Mouse (Mus musculus): Measurements from ENCODE around the gene Zfp637. TPM values are rescaled to one million over a fixed set of nuclear protein-coding genes. Genes with fewer than 3 reads are reported as not detected.
"Not testable (repeated sequence)": the region's sequence is repeated elsewhere in the genome, so short reads cannot be mapped to it uniquely, and the experiment has no call there.

Zfp637 gene
- polyA plus RNA-seq, 1 experiment from 2014 or later = 109 TPM

- no peak for ATAC-seq (replicated peaks; ENCODE audit: low FRiP score, low TSS enrichment, low read depth)
- WGBS = 68% methylated on average over 2 of the region's 2 CpGs
These were observed 10.8 kb downstream of the Zfp637 start for GRCm38 (mm10) chr6:117851747-117852146.

GRCm38 (mm10) chr6:117857990-117858389 is 17.0 kb downstream of the Zfp637 start:
- H3K9ac ChIP-seq (ENCODE audit: low read length) = no peak overlapping the region
- DNase-seq (ENCODE audit: low spot score) (no peak), ATAC-seq (replicated peaks; ENCODE audit: low FRiP score, low TSS enrichment, low read depth) (0 out of 2 replicates have a peak, but pooled peaks have one; percentile 32)
- H3K36me3 ChIP-seq (ENCODE audit: control insufficient read depth, insufficient read depth, low read length) = no peaks in the 10 kb centered on the region
- H3K9me3 ChIP-seq (ENCODE audit: control insufficient read depth, low read length) = no peaks in the 10 kb centered on the region
- no peak overlapping the region for H3K4me2 ChIP-seq (ENCODE audit: low read length)
- no peaks in the 10 kb centered on the region for H3K27me3 ChIP-seq (replicated peaks; ENCODE audit: control insufficient read depth, insufficient read depth, low read length)
- H3K4me3 ChIP-seq (ENCODE audit: low read depth, low read length) = no peak overlapping the region
- 56% methylated on average over 1 of the region's 1 CpGs for WGBS
- H3K4me1 ChIP-seq (replicated peaks; ENCODE audit: control insufficient read depth, insufficient read depth, low read length) = no peaks in the 10 kb centered on the region
- no peak overlapping the region for H3K27ac ChIP-seq (ENCODE audit: low read depth)

More at GRCm38 (mm10) chr6:117851747-117852146, 10.8 kb downstream of the Zfp637 start:
- Histone ChIP-seq H3K4me2 (ENCODE audit: low read length) (no peak overlapping the region), H3K27me3 (replicated peaks; ENCODE audit: control insufficient read depth, insufficient read depth, low read length) (no peaks in the 10 kb centered on the region), H3K9ac (ENCODE audit: low read length) (no peak overlapping the region), H3K36me3 (ENCODE audit: control insufficient read depth, insufficient read depth, low read length) (peaks cover 27% of the 10 kb centered on the region), H3K27ac (ENCODE audit: low read depth) (no peak overlapping the region), H3K4me3 (ENCODE audit: low read depth, low read length) (no peak overlapping the region), H3K4me1 (replicated peaks; ENCODE audit: control insufficient read depth, insufficient read depth, low read length) (no peaks in the 10 kb centered on the region), H3K9me3 (ENCODE audit: control insufficient read depth, low read length) (no peaks in the 10 kb centered on the region)
- no peak for DNase-seq (ENCODE audit: low spot score)

- Histone ChIP-seq H3K27ac (ENCODE audit: low read depth) (no peak within 1 kb of the TSS), H3K4me2 (ENCODE audit: low read length) (peak within 1 kb of the TSS; percentile 88), H3K4me3 (ENCODE audit: low read depth, low read length) (peak within 1 kb of the TSS; percentile 60), H3K27me3 (replicated peaks; ENCODE audit: control insufficient read depth, insufficient read depth, low read length) (no peaks in the 10 kb centered on the region), H3K36me3 (ENCODE audit: control insufficient read depth, insufficient read depth, low read length) (no peaks in the 10 kb centered on the region), H3K9ac (ENCODE audit: low read length) (peak within 1 kb of the TSS; percentile 60), H3K9me3 (ENCODE audit: control insufficient read depth, low read length) (no peaks in the 10 kb centered on the region), H3K4me1 (replicated peaks; ENCODE audit: control insufficient read depth, insufficient read depth, low read length) (no peaks in the 10 kb centered on the region)
- 64% methylated on average over 6 of the region's 6 CpGs for WGBS
- ATAC-seq (replicated peaks; ENCODE audit: low FRiP score, low TSS enrichment, low read depth) (no peak), DNase-seq (ENCODE audit: low spot score) (no peak)
These were observed 20.9 kb downstream of the Zfp637 start, which contains the start of gene Zfp239 for GRCm38 (mm10) chr6:117861848-117862247. TSS of gene Zfp239 (plus strand) at chr6:117862100.

GRCm38 (mm10) chr6:117862465-117862864 is 21.5 kb downstream of the Zfp637 start:
- Histone ChIP-seq H3K27me3 (replicated peaks; ENCODE audit: control insufficient read depth, insufficient read depth, low read length) (no peaks in the 10 kb centered on the region), H3K9ac (ENCODE audit: low read length) (no peak overlapping the region), H3K4me2 (ENCODE audit: low read length) (peak overlapping the region; percentile 88), H3K4me1 (replicated peaks; ENCODE audit: control insufficient read depth, insufficient read depth, low read length) (no peaks in the 10 kb centered on the region), H3K27ac (ENCODE audit: low read depth) (no peak overlapping the region), H3K9me3 (ENCODE audit: control insufficient read depth, low read length) (no peaks in the 10 kb centered on the region), H3K36me3 (ENCODE audit: control insufficient read depth, insufficient read depth, low read length) (no peaks in the 10 kb centered on the region), H3K4me3 (ENCODE audit: low read depth, low read length) (peak overlapping the region; percentile 60)
- DNase-seq (ENCODE audit: low spot score) = no peak
- WGBS = 79% methylated on average over 8 of the region's 8 CpGs
- ATAC-seq (replicated peaks; ENCODE audit: low FRiP score, low TSS enrichment, low read depth) = no peak

GRCm38 (mm10) chr6:117862899-117863620 is 22.1 kb downstream of the Zfp637 start:
- ATAC-seq (replicated peaks; ENCODE audit: low FRiP score, low TSS enrichment, low read depth) = peak; percentile 74
- H3K4me3 ChIP-seq (ENCODE audit: low read depth, low read length) = peak overlapping the region; percentile 60
- DNase-seq (ENCODE audit: low spot score) = peak; percentile 70
- whole genome bisulfite sequencing = 4% methylated on average over 26 of the region's 26 CpGs
- H3K4me2 ChIP-seq (ENCODE audit: low read length) = peak overlapping the region; percentile 88
- H3K9ac ChIP-seq (ENCODE audit: low read length) = peak overlapping the region; percentile 60
- no peaks in the 10 kb centered on the region for H3K4me1 ChIP-seq (replicated peaks; ENCODE audit: control insufficient read depth, insufficient read depth, low read length)
- no peaks in the 10 kb centered on the region for H3K36me3 ChIP-seq (ENCODE audit: control insufficient read depth, insufficient read depth, low read length)
- no peaks in the 10 kb centered on the region for H3K9me3 ChIP-seq (ENCODE audit: control insufficient read depth, low read length)
- H3K27me3 ChIP-seq (replicated peaks; ENCODE audit: control insufficient read depth, insufficient read depth, low read length) = no peaks in the 10 kb centered on the region
- no peak overlapping the region for H3K27ac ChIP-seq (ENCODE audit: low read depth)

GRCm38 (mm10) chr6:117863751-117864150 is 22.8 kb downstream of the Zfp637 start:
- Histone ChIP-seq H3K9ac (ENCODE audit: low read length) (no peak overlapping the region), H3K4me3 (ENCODE audit: low read depth, low read length) (peak overlapping the region; percentile 60; the same call in 1 of the 2 replicates), H3K27me3 (replicated peaks; ENCODE audit: control insufficient read depth, insufficient read depth, low read length) (no peaks in the 10 kb centered on the region), H3K36me3 (ENCODE audit: control insufficient read depth, insufficient read depth, low read length) (no peaks in the 10 kb centered on the region), H3K27ac (ENCODE audit: low read depth) (no peak overlapping the region), H3K4me2 (ENCODE audit: low read length) (peak overlapping the region; percentile 88), H3K9me3 (ENCODE audit: control insufficient read depth, low read length) (no peaks in the 10 kb centered on the region), H3K4me1 (replicated peaks; ENCODE audit: control insufficient read depth, insufficient read depth, low read length) (no peaks in the 10 kb centered on the region)
- ATAC-seq (replicated peaks; ENCODE audit: low FRiP score, low TSS enrichment, low read depth) (no peak), DNase-seq (ENCODE audit: low spot score) (no peak)
- 92% methylated on average over 8 of the region's 8 CpGs for WGBS

GRCm38 (mm10) chr6:117868187-117868586 is 27.2 kb downstream of the Zfp637 start:
- no peak overlapping the region for H3K9ac ChIP-seq (ENCODE audit: low read length)
- H3K9me3 ChIP-seq (ENCODE audit: control insufficient read depth, low read length) = no peaks in the 10 kb centered on the region
- no peak overlapping the region for H3K4me3 ChIP-seq (ENCODE audit: low read depth, low read length)
- no peaks in the 10 kb centered on the region for H3K27me3 ChIP-seq (replicated peaks; ENCODE audit: control insufficient read depth, insufficient read depth, low read length)
- no peak overlapping the region for H3K4me2 ChIP-seq (ENCODE audit: low read length)
- no peak for ATAC-seq (replicated peaks; ENCODE audit: low FRiP score, low TSS enrichment, low read depth)
- WGBS = 90% methylated on average over 8 of the region's 8 CpGs
- no peak overlapping the region for H3K27ac ChIP-seq (ENCODE audit: low read depth)
- DNase-seq (ENCODE audit: low spot score) = no peak
- no peaks in the 10 kb centered on the region for H3K36me3 ChIP-seq (ENCODE audit: control insufficient read depth, insufficient read depth, low read length)
- no peaks in the 10 kb centered on the region for H3K4me1 ChIP-seq (replicated peaks; ENCODE audit: control insufficient read depth, insufficient read depth, low read length)

GRCm38 (mm10) chr6:117871034-117871433 is 30.1 kb downstream of the Zfp637 start:
- no peak for DNase-seq (ENCODE audit: low spot score)
- H3K9ac ChIP-seq (ENCODE audit: low read length) = no peak overlapping the region
- H3K36me3 ChIP-seq (ENCODE audit: control insufficient read depth, insufficient read depth, low read length) = no peaks in the 10 kb centered on the region
- no peaks in the 10 kb centered on the region for H3K4me1 ChIP-seq (replicated peaks; ENCODE audit: control insufficient read depth, insufficient read depth, low read length)
- WGBS = 77% methylated on average over 14 of the region's 14 CpGs
- H3K27ac ChIP-seq (ENCODE audit: low read depth) = no peak overlapping the region
- H3K4me2 ChIP-seq (ENCODE audit: low read length) = no peak overlapping the region
- H3K4me3 ChIP-seq (ENCODE audit: low read depth, low read length) = no peak overlapping the region
- no peaks in the 10 kb centered on the region for H3K27me3 ChIP-seq (replicated peaks; ENCODE audit: control insufficient read depth, insufficient read depth, low read length)
- H3K9me3 ChIP-seq (ENCODE audit: control insufficient read depth, low read length) = no peaks in the 10 kb centered on the region
- ATAC-seq (replicated peaks; ENCODE audit: low FRiP score, low TSS enrichment, low read depth) = no peak

- not testable (repeated sequence) for ATAC-seq (replicated peaks; ENCODE audit: low FRiP score, low TSS enrichment, low read depth); H3K4me2 ChIP-seq (ENCODE audit: low read length); H3K9ac ChIP-seq (ENCODE audit: low read length); H3K4me3 ChIP-seq (ENCODE audit: low read depth, low read length); H3K27me3 ChIP-seq (replicated peaks; ENCODE audit: control insufficient read depth, insufficient read depth, low read length); H3K9me3 ChIP-seq (ENCODE audit: control insufficient read depth, low read length); H3K27ac ChIP-seq (ENCODE audit: low read depth); DNase-seq (ENCODE audit: low spot score); H3K36me3 ChIP-seq (ENCODE audit: control insufficient read depth, insufficient read depth, low read length); H3K4me1 ChIP-seq (replicated peaks; ENCODE audit: control insufficient read depth, insufficient read depth, low read length)
- 83% methylated on average over 7 of the region's 7 CpGs for WGBS
These were observed 32.5 kb downstream of the Zfp637 start for GRCm38 (mm10) chr6:117873450-117873849.

All from intestine, embryonic 14.5 days (tissue).